Mouse (Mus musculus): ENCODE measurements around the gene Ssc4d.
A peak's percentile ranks its signal among the peaks of the same experiment; 100 is the strongest.

Ssc4d gene

DNA sequence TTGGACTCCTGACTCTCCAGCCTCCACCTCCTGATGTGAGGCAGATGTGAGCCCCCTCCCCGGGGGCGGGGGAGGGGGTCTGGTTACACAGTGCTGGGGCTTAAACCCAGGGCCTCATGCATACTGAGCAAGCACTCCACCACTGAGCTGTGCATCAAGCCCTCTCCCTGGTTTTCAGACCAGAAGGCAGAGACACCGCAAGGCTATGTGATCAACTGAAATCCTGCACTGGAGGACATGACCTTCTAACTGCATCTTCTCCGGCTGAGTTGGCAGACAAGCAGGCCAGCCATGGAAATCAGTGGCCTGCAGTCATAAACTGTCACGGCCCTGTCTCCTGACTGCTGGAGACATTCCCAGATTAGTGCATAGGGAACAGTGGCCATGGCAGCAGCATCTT, 33.7 kb downstream of the Ssc4d start:
- no peak for DNase-seq (ENCODE audit: low read depth, low spot score)

- DNase-seq (ENCODE audit: low read depth, low spot score) = no peak
Measured at GRCm38 (mm10) chr5:135935641-135936190, 38.6 kb downstream of the Ssc4d start.

DNA sequence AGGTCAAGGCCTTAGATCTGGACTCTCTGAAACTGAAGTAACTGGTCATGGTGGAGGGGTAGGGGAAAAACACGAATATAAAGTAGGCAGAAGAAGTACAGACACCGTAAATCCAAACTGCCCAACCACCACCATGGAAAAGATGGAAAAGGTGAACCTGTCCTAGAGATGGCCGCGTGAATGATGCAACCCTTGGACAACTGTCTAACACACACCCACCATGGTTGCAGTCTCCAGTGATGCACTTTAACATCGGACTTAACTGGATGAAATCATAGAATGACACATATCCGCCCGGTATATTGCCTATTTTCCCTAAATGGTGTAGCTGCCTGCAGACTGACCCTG, 39.2 kb downstream of the Ssc4d start:
- peak; percentile 90 for DNase-seq (ENCODE audit: low read depth, low spot score)

DNA sequence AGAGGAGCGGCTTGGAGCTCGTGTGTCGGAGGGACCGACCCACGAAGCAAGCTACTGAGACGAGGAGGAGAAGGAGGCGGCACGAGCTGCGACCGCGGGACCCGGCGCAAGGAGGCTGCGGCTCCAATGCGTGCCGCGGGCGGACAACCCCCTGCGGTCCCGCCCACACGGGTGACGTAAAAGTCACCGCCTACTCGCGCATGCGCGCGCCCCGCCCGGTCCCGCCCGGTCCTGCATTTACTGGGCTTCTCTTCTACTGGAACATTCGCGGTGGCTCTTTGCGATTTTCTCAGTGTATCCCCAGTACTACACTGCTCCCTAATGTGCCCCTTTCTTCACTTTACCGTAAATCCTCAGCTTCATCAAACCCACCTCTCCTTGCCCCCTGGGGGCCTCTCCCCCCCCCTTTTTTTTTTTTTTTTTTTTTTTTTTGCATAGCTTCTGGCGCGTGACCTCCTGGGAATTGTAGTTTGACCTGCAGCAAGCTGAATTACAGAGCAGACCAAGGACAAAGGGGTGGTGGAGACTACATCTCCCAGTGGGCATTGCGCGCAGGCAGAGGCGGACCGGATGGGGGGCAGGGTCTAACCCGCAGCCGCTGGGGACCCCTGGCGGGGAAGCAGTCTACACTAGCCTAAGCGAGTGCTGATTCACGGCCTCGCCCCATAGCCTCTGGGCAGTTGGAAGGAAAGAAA, 39.7 kb downstream of the Ssc4d start, which contains the start of gene Ywhag:
Gene Ywhag (minus strand): TSS at position 136 of the 695 bp plus-strand sequence.
- peak; percentile 98 for DNase-seq (ENCODE audit: low read depth, low spot score)

GRCm38 (mm10) chr5:135933900-135934441, 40.4 kb downstream of the Ssc4d start:
- DNase-seq (ENCODE audit: low read depth, low spot score) = peak; percentile 73

DNA sequence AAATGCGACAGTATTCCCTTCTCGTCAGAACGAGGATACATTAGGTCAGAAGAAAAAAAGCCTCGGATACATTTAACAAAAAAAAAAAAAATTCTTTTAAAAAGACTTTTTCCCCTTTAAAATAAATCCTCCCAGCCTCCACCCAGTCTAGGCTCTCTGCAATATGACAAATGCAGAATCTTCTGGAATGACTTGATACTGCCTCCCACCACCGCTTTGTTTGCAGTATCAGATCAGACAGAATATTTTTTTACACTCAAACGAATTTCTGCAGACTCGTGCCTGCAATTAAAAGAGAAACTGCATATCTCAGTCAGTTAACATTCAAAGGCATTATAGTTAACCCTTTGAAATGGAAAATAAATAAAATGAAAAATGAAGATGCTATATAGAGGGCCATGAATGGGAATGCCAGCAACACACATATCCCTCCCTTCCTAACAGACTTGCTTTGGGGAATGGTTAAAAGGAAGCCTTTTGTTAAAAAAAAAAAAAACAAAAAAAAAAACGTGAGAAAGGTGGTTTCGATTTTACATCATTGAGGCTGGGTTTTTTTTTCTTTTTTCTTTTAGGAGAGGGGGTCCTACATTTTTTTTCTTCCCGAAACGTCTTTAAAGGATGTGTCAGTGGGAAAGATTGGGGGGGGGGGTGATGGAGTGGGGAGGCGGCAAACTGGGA, 41.0 kb downstream of the Ssc4d start:
- no peak for DNase-seq (ENCODE audit: low read depth, low spot score)

GRCm38 (mm10) chr5:135932359-135932758, 42.0 kb downstream of the Ssc4d start:
- peak; percentile 61 for DNase-seq (ENCODE audit: low read depth, low spot score)

DNA sequence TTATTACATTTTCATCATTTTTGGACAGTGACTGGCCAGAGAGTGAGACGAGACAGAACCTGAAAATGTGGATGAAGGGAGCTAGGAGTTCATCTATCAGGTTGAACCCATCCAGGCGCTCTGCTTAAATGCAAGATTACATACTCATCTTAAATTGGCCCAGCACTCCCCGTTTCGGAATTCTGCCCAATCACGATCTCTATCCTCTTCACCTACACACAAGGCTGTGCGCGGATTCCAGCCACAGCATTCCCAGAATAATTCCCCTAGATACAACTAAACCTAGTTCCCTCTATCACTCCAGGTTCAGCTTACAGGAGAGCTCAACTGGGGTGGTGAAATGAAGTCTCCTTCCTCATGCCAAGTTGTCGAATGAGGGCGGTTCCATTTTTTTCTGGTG, 42.8 kb downstream of the Ssc4d start:
- no peak for DNase-seq (ENCODE audit: low read depth, low spot score)

GRCm38 (mm10) chr5:135929685-135930424, 44.5 kb downstream of the Ssc4d start:
- no peak for DNase-seq (ENCODE audit: low read depth, low spot score)

DNA sequence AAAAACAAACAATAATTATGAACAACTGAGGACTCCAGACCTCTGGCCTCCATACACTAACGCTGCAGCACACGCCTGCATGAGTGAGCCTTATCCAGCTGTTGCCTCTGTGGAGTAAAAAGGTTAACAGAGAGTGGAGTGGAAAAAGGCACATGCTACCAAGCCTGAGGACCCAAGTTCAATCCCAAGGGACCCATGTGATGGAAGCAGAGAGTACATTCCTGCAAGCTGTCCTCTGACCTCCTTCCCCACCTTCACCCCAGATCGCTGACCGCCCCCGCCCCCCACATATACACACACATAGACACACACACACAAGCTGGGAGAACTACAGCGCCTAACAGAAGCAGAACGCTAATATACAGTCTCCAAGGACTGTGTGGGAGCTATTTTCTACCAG, 50.4 kb downstream of the Ssc4d start:
- no peak for DNase-seq (ENCODE audit: low read depth, low spot score)

DNA sequence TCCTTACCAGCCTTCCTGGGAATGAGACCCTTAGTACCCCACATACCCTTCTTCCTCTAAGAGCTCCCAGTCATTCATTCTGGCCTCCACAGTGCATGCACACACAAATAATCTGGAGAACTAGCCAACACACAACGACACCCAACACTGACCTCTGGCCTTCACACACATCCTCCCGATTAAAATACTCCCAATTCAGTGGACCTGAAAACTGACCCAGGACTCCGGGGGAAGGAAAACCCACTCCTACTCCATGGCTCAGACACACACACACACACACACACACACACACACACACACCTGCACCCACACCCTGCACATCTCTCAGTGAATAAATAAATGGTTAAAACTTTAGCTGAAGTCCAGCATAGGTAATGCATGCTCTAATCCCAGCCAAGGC, 54.4 kb downstream of the Ssc4d start:
- DNase-seq (ENCODE audit: low read depth, low spot score) = no peak

DNA sequence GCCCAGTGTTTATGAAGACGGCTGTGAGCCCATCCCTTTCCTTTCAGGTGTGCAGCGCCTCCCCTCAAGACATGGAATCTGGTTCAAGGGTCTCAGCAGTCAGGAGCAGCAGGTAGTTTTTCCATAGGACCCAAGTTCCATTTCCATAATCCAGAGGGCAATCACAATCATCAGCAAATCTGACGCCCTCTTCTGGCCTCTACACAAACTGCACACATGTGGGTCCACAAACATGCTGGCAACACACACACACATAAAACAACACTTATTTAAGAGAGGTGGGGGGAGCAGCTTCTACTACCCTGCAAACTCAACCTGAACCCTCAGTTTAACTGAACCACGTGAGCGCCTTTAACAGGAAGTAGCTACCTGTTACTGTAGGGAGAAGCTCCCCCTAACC, 55.7 kb downstream of the Ssc4d start:
- no peak for DNase-seq (ENCODE audit: low read depth, low spot score)

DNA sequence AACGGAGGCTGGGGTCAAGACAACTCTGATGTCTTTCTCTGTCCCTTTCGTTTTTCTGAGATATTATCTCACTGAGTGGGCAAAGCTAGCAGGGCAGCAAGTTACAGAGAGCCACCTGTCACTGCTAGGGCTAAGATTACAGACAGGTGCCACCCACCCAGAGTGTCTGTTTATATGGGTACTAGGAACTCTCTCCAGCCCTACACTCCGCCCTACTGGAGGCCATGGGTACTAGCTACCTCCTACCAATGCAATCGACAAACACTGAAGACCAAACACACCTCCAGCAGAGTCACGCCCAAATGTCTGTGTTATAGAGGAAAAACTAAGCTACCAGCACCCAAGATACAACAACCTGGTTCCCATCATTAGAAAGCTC, 56.3 kb downstream of the Ssc4d start:
- DNase-seq (ENCODE audit: low read depth, low spot score) = no peak

DNA sequence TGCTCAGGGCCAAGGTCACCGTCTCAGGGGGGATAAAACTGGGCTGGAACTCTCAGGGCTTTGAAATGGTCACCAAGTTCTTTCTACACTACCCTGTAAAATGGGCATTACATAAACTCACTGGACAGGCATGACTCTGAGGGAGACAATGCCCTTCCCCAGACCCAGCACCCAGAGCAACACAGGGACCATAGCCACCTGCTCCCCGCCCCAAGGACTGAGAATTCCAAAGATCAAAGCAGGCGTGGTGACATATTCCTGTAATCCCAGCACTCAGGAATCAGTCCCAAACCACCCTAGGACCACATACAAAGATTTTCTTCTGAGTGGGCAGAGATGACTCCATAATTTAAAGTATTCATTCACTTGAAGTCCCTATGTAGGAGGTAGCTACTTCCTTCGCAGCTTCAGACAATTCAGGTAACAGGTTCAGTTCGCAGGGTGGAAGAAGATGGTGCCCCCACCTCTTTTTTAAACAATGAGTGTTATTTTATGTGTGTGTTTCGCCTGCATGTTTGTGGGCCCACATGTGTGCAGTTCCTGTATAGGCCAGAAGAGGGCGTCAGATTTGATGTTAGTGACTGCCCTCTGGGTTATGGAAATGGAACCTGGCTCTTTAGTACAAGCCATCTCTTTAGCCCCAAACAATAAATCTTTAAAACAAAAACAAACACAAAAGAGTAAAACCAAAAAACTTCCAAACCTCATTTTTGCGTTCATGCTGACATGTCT, 56.8 kb downstream of the Ssc4d start:
- no peak for DNase-seq (ENCODE audit: low read depth, low spot score)

DNA sequence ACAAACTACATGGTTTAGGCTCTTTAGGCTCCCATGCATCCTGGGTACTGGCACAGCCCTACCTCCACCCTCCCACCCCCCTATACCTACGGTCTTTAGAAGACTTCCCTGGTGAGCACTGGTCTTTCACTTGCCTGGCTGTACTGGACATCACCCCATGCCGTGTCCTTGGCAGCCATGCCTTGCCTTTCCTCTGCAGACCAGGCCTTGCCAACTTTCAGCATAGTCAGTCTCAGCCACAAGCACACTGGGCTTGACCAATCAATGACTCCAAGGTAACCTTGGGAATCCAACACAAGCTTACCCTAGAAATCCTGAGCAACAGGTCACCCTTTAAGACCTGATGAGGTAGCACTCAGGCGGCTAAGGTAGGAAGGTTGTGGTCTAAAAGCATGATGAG, 57.7 kb downstream of the Ssc4d start:
- DNase-seq (ENCODE audit: low read depth, low spot score) = no peak

DNA sequence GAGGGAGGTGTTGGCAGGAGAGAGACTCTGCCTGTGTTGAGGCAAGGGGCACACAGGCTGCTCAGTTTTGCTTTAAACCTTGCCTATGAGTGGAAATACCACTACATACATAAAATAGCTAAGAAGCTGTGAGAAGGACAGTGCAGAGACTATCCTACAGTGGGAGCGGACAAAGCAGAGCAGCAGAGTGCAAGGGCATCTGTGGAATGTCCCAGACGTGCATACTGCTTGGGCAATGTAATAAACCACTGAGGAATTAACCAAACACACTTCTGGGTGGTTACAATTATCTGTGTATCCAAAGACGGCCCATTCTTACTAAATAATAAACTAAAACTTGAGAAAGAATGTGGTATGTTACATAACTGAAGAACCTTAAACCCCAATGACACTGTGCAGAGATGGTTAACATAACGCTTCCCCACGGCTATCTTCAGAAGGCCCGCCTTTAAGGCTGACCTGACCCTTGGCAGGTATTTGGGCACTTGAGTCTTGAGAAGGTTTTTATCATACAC, 58.2 kb downstream of the Ssc4d start:
- DNase-seq (ENCODE audit: low read depth, low spot score) = no peak

DNA sequence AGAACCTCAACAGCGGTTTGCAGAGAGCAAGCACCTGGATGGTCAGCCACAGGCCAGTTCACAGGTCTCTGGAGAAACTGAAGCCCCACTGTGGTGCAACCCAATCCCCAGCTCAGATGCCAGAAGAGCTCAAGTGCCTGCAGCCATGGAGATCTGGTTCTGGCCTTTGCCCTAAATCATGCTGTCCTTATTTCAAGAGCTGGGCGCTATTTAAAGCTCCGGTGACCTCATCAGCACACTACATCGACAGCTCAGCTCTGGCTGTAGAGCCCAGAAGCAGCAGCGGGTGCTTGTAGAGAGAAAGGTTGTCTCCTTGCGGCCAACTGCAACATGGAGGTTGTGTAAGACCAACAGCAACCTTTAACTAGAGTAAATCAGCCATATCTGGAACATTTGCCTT, 60.2 kb downstream of the Ssc4d start:
- DNase-seq (ENCODE audit: low read depth, low spot score) = peak; percentile 68

- no peak for DNase-seq (ENCODE audit: low read depth, low spot score)
Measured at GRCm38 (mm10) chr5:135913201-135913600, 61.1 kb downstream of the Ssc4d start.

- DNase-seq (ENCODE audit: low read depth, low spot score) = peak; percentile 98
Measured at GRCm38 (mm10) chr5:135911633-135912220, 62.6 kb downstream of the Ssc4d start.

DNA sequence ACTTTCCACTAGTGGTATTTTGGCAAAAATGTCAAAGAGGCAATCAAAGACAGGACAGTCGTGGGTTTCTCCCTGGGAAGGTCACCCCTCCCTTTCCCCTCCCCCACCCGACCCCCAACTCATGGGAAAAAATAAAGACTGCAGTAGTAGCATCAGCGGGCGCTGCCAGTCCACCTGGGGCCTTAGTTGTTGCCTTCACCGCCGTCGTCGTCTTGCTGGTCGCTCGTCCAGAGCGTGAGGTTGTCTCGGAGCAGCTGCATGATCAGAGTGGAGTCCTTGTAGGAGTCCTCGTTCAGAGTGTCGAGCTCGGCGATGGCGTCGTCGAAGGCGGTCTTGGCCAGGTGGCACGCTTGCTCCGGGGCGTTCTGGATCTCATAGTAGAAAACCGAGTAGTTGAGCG, 63.5 kb downstream of the Ssc4d start:
- no peak for DNase-seq (ENCODE audit: low read depth, low spot score)
